Mouse (Mus musculus) adipose tissue, adult 10 weeks (tissue): Measurements from ENCODE around the gene Isoc2b. TPM values are rescaled to one million over a fixed set of nuclear protein-coding genes. Genes with fewer than 3 reads are reported as not detected.

Experiments
- polyA plus RNA-seq: library from polyadenylated mRNA; stranded (reverse); fragments of 350-450 nt; fragmentation: Illumina TruSeq; extraction: RNeasy Lipid Tissue Mini Kit (QIAGEN cat#74804); gene quantifications from one replicate; pipeline ENCODE4 v1.2.3, GENCODE M21; 2014; ENCODE audit warnings: low read depth, low replicate concordance

The Isoc2b gene
- 29.3 TPM for polyA plus RNA-seq

DNA sequence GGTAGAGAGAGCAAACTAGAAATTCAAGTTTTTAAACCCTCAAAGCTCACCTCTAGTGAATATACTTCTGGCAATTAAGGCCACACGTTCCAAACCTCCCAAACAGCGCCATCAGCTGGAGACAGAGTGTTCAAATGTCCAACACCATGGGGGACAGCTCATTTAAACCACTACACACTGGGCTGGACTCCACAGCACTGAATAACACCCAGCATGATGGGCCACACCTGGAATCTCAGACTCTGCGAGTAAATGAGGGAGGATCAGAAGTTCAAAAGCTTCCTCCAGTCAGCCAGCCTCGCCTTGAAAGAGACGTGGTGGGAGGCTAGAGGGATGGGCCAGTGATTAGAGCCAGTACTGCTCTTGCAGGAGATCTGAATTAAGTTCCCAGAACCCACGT lies at the start of gene Isoc2b:
Gene Isoc2b (minus strand): TSS at position 126 of the 400 bp plus-strand sequence.

DNA sequence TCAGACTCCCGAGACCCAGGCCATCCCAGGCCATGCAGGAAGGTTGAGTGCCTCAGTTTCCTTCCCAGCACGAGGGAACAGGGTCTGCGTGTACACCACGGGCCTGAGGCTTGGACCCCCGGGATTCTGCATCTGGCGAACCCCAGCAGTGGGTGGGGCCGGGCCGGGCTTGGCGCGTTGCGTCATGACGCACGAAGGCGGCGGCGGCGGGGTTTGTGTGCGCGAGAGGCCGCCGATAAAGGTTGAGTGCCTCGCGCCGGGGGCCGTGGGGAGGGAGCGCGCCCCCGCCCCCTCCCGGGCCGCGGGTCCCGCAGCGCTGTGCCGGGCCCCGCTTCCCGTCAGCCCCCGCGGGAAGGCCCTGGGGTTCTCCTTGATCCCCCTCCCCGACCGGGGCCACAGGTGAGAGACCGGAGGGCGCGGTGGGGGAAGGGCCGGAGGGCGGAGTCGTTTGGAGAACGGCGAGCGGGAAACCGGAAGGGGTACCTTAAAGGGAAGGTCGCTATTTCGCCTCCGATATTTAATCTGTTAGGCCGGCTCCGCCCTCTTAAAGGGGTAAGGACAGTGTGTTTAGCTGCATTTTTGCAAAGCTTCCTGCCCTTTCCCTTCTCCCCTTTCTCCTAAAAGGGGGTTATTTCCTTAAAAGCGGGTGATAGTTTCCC lies 45.1 kb upstream of the Isoc2b start, which contains the start of gene Zfp628:
Gene Zfp628 (plus strand): TSS at position 211 of the 659 bp plus-strand sequence.

DNA sequence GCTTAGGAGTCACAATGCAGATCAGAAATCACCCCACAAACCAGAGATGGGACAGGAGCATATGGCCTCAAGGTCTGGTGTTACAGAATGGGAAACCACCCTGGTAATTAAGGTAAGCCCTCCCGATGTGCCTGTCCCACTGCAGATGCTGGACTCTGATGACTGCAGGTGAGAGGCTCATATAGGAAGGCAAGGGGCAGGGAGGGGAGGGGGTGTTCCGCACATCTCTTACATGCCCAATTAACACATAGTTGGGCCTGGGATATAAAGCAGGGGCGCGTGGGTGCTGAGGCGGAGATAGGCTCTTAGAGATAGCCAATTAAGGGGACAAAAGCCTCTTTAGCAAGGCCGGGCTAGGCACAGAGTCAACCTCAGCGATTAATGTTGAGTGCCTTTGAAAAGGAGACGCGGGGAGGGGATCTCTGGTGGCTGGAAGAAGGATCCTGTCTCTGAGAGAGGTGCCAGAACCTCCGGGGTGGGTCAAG lies 36.5 kb upstream of the Isoc2b start, which contains the start of gene Gm36210:
Gene Gm36210 (minus strand): TSS at position 51 of the 485 bp plus-strand sequence.

DNA sequence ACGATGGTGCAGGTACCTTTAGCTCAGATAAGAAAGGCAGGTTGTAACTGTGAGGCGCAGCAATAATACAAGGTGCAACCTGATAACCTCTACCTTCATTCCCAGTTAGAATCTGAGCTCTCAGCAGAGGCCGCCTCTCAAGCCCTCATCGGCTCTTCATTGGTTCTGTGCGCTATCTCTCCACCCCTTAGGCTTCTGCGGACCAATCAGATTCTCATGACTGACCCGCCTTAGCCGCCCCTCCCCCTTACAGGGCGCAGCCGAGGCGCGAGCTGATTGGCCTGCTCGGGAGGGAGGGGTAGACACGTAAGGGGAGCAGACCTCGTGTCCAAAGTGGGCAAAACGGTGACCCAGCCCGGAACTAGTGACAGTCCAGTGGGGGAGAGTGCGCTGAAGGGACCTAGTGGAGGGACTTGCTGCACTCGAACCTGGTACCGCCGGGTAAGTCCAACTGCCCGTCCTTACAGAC lies 6.7 kb upstream of the Isoc2b start, which contains the start of gene Isoc2a:
Gene Isoc2a (plus strand): TSS at position 401 of the 469 bp plus-strand sequence.

DNA sequence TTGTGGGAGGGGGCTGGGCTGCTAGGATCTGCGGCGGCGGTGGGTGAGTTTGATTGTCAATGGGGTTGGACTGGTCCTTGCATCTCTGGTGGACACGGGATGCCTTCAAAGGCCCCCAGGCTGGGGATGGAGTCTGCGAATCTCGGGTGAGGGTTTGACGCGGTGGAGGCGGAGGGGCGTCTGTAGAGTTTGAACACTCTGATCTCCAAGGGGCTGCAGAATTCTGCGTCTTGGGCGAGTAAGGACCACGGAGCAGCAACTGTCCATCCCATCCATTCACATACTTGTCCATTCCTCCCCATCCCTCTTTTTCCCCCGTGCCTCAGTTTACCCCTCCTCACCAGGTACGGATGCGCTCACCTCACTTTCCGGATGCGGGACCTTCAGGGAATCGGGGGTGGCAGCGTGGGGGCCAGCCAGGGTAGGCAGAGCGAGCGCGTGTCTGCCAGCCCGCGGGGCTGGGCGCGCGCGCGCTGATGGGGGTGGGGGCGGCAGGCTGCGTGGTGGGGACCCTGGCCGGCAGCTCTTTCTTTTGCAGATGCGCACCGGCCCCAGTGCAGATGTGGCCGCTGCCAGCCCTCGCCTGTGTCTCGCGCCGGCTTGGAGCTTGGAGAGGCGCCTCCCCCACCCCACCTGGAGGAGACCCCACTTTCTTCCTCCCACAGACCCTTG lies 25.7 kb downstream of the Isoc2b start, which contains the start of gene Shisa7:
Gene Shisa7 (minus strand): TSS at position 452 of the 672 bp plus-strand sequence.

DNA sequence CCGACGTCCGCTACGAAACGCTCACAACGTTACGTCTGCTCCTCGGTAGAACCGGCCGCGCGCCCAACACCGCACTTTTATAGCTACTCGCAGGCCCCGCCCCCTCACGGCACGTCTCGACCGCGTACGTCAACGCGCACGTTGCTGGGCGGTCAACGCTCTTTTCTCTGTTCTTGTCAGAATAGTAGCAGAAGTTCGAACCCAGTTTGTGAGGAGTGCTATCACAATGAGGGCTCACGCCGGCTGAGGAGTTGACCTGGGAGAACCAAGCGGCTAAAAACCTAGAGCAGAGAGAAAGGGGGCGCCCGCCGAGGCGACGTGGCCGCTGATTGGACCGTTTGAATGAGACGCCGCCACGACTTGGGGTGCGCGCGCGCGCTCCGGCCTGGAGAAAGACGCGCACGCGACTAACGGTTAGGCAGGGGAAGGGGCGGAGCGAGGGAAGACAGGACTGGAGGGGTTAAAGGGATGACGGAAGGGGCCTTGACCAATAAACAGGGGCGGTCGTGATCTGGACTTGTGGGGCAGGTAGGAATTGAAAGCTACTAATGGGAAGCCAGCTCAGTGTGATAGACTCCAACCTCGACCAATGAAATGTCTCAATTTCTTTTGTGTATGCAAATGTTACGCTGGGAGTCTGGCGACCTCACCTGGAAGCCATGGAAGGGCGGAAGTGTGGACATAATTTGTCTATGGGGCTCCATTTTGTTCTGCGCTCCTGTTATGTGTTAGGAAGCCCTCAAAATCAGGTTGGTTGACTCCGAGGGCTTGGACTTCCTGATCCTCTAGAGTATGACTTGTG lies 57.6 kb downstream of the Isoc2b start, which contains the start of gene Ube2s:
Gene Ube2s (minus strand): TSS at position 288 of the 802 bp plus-strand sequence.

Other genes starting within 250 kb of the Isoc2b start
- gene Tmem86b, start 238.8 kb downstream of the Isoc2b start, polyA plus RNA-seq = 8.1 TPM
- gene Ppp6r1, start 211.2 kb downstream of the Isoc2b start, polyA plus RNA-seq = 72.5 TPM
- 25.7 TPM for gene Hspbp1, start 185.2 kb downstream of the Isoc2b start, polyA plus RNA-seq
- gene Brsk1, start 179.7 kb downstream of the Isoc2b start, polyA plus RNA-seq = 3.5 TPM
- gene Tmem150b, start 145.0 kb downstream of the Isoc2b start, polyA plus RNA-seq = 0.60 TPM
- gene Kmt5c, start 130.1 kb downstream of the Isoc2b start, polyA plus RNA-seq = 49.2 TPM
- 28.9 TPM for gene Cox6b2, start 117.2 kb downstream of the Isoc2b start, polyA plus RNA-seq
- gene Fam71e2, start 99.0 kb downstream of the Isoc2b start, polyA plus RNA-seq = 3.3 TPM
- 0.32 TPM for gene Il11, start 87.4 kb downstream of the Isoc2b start, polyA plus RNA-seq
- 2.2 TPM for gene Tmem190, start 87.3 kb downstream of the Isoc2b start, polyA plus RNA-seq
- 6.7 TPM for gene Tmem238, start 80.6 kb downstream of the Isoc2b start, polyA plus RNA-seq
- 632 TPM for gene Rpl28, start 77.4 kb downstream of the Isoc2b start, polyA plus RNA-seq
- 108 TPM for gene Ube2s, start 57.7 kb downstream of the Isoc2b start, polyA plus RNA-seq
- 1.9 TPM for gene Shisa7, start 25.6 kb downstream of the Isoc2b start, polyA plus RNA-seq
- 35.3 TPM for gene Isoc2a, start 6.9 kb upstream of the Isoc2b start, polyA plus RNA-seq
- gene Gm36210, start 36.3 kb upstream of the Isoc2b start, polyA plus RNA-seq = not detected
- gene Zfp628, start 45.0 kb upstream of the Isoc2b start, polyA plus RNA-seq = 6.5 TPM
- 5.1 TPM for gene Nat14, start 51.8 kb upstream of the Isoc2b start, polyA plus RNA-seq
- gene Ssc5d, start 55.5 kb upstream of the Isoc2b start, polyA plus RNA-seq = 12.2 TPM
- gene Sbk2, start 94.1 kb upstream of the Isoc2b start, polyA plus RNA-seq = 1.8 TPM
- gene Sbk3, start 100.9 kb upstream of the Isoc2b start, polyA plus RNA-seq = 0.24 TPM
- 31.4 TPM for gene Zfp579, start 125.9 kb upstream of the Isoc2b start, polyA plus RNA-seq
- gene Zfp524, start 144.2 kb upstream of the Isoc2b start, polyA plus RNA-seq = 17.1 TPM
- gene Fiz1, start 144.4 kb upstream of the Isoc2b start, polyA plus RNA-seq = 19.0 TPM
- not detected for gene Gm44973, start 145.2 kb upstream of the Isoc2b start, polyA plus RNA-seq
- 20.8 TPM for gene Zfp865, start 150.1 kb upstream of the Isoc2b start, polyA plus RNA-seq
- gene Ccdc106, start 150.3 kb upstream of the Isoc2b start, polyA plus RNA-seq = 3.0 TPM
- not detected for gene 4632433K11Rik, start 163.9 kb upstream of the Isoc2b start, polyA plus RNA-seq
- 6.3 TPM for gene Zfp784, start 168.2 kb upstream of the Isoc2b start, polyA plus RNA-seq
- 6.7 TPM for gene Zfp580, start 181.3 kb upstream of the Isoc2b start, polyA plus RNA-seq
- gene U2af2, start 191.9 kb upstream of the Isoc2b start, polyA plus RNA-seq = 152 TPM
- 106 TPM for gene Epn1, start 210.0 kb upstream of the Isoc2b start, polyA plus RNA-seq
- not detected for gene Rfpl4, start 246.7 kb upstream of the Isoc2b start, polyA plus RNA-seq